Mouse (Mus musculus) layer of hippocampus, adult 9-11 months (tissue): Measurements from ENCODE around the gene Dlg4.
"Not testable (repeated sequence)": the region's sequence is repeated elsewhere in the genome, so short reads cannot be mapped to it uniquely, and the experiment has no call there.

Experiments used
- DNase-seq: peaks from one replicate; pipeline ENCODE4 v3.0.0; 2022

The Dlg4 gene

GRCm38 (mm10) chr11:70055618-70056214, 39.0 kb downstream of the Dlg4 start:
- no peak for DNase-seq

- no peak for DNase-seq
Observed at GRCm38 (mm10) chr11:70057805-70058204, 41.1 kb downstream of the Dlg4 start.

GRCm38 (mm10) chr11:70059930-70060329, 43.2 kb downstream of the Dlg4 start:
- DNase-seq: no peak

GRCm38 (mm10) chr11:70063053-70063452, 46.3 kb downstream of the Dlg4 start:
- DNase-seq: no peak

GRCm38 (mm10) chr11:70066701-70067100, 50.0 kb downstream of the Dlg4 start:
- DNase-seq: no peak

- no peak for DNase-seq
Observed at GRCm38 (mm10) chr11:70068245-70068644, 51.5 kb downstream of the Dlg4 start.

GRCm38 (mm10) chr11:70070057-70070456, 53.3 kb downstream of the Dlg4 start:
- DNase-seq: no peak

GRCm38 (mm10) chr11:70070603-70071002, 53.9 kb downstream of the Dlg4 start:
- not testable (repeated sequence) for DNase-seq

- DNase-seq: peak; percentile 59
Observed at GRCm38 (mm10) chr11:70074379-70075071, 57.8 kb downstream of the Dlg4 start.

- no peak for DNase-seq
Observed at GRCm38 (mm10) chr11:70075581-70075980, 58.8 kb downstream of the Dlg4 start.

- no peak for DNase-seq
Observed at GRCm38 (mm10) chr11:70077441-70077840, 60.7 kb downstream of the Dlg4 start.

- DNase-seq: no peak
Observed at GRCm38 (mm10) chr11:70079175-70079574, 62.4 kb downstream of the Dlg4 start.

- DNase-seq: peak; percentile 25
Observed at GRCm38 (mm10) chr11:70079928-70080327, 63.2 kb downstream of the Dlg4 start.

- DNase-seq: no peak
Observed at GRCm38 (mm10) chr11:70080803-70081590, 64.3 kb downstream of the Dlg4 start.

GRCm38 (mm10) chr11:70084563-70084962, 67.8 kb downstream of the Dlg4 start:
- DNase-seq: peak; percentile 45

- peak; percentile 62 for DNase-seq
Observed at GRCm38 (mm10) chr11:70091986-70092783, 75.4 kb downstream of the Dlg4 start, which contains the start of gene Asgr2. Gene Asgr2, plus strand, starts transcription at chr11:70092644.
